Mouse (Mus musculus): Measurements from ENCODE around the gene Zc3h6. TPM values are rescaled to one million over a fixed set of nuclear protein-coding genes. Genes with fewer than 3 reads are reported as not detected.

Zc3h6 gene
- total RNA-seq, 1 experiment, result 0.98 TPM

DNA sequence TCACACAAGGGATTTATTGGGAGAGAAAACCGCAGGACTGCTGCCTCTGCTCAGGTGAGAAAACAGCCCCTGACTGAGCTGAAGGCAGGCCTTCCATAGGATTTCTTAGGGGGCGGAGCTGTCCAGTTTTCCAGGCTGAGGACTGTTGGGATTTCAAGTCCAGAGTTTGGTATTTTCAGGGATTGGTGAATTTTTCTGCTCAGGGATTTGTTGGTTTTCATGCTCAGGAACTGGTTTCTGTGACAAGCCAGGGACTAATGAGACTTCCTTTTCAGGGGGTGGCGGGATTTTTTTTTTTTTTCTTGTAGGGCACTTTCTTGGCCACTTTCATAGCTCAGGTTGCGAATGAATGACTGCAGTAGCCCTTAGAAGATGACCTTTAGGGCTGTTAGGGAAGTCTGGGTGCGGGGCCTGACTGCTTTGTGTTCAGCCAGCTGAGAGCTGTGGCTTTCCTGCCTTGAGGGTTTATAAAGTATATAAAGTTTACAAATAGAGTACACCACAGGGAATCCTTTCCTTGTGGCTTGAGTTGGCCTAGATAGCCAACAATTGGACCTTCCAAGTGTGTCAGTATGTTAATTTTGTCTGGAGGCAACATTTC is 1.6 kb upstream of the Zc3h6 start:
- in situ Hi-C loops (cut with MboI; ENCODE audit: low sequenced_read_pairs in 2 of 2, unreplicated experiment in 2 of 2), result no loop called here
- TF ChIP-seq ZNF384 (IDR thresholded peaks at IDR 0.05; ENCODE audit: low read depth, low read length), result peak; percentile 46; the same call in 1 of the 2 replicates
- no peak for TF ChIP-seq ZC3H11A (IDR thresholded peaks at IDR 0.05; ENCODE audit: borderline replicate concordance, low read depth, low read length)
- TF ChIP-seq HCFC1 (IDR thresholded peaks at IDR 0.05; ENCODE audit: borderline replicate concordance, insufficient read depth, low read length), result no peak
- Histone ChIP-seq H3K36me3 (ENCODE audit: control insufficient read depth, insufficient read depth, low read length, poor library complexity, severe bottlenecking) (no peaks in the 10 kb centered on the region), H3K9ac (ENCODE audit: insufficient read depth, low read depth, low read length, poor library complexity, severe bottlenecking) (no peak overlapping the region), H3K4me3 (ENCODE audit: insufficient read depth in 1 of 2, low read depth in 1 of 2, low read length in 2 of 2, poor library complexity in 1 of 2, severe bottlenecking in 1 of 2) (no peak overlapping the region), H3K9me3 (ENCODE audit: control insufficient read depth, insufficient read depth, low read depth, low read length) (no peaks in the 10 kb centered on the region), H3K4me1 (ENCODE audit: control insufficient read depth in 2 of 2, insufficient read depth in 2 of 2, low read length in 2 of 2, poor library complexity in 1 of 2) (peaks cover 2 to 13% of the 10 kb centered on the region in 2 experiments; a peak in 3 of 4 replicates), H3K27ac (ENCODE audit: insufficient read depth, low read depth, low read length, poor library complexity, severe bottlenecking) (no peak overlapping the region)
- peak; percentile 20 for DNase-seq (ENCODE audit: low read depth, low spot score)

DNA sequence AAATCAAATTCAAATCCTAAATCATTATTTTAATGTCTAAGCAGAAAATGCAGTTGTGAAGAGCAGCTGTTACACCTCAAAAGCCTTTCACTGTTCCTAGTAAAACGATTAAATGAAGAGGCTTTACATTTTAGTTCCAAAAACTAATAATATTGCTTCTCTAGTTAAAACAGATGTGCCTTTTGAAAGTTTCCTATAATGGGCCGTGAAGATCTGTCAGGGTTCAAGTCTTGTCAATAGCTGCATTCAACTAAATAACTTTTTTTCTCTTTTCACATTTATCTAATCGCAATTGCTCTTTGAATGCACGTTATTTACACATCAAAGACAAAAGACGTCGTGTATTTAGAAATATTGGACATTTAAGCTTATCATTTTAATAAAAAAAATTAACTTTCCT is 966 bp upstream of the Zc3h6 start:
- Histone ChIP-seq H3K4me3 (ENCODE audit: insufficient read depth in 1 of 2, low read depth in 1 of 2, low read length in 2 of 2, poor library complexity in 1 of 2, severe bottlenecking in 1 of 2) (peak overlapping the region in 1 of 2 experiments; percentile 99; a peak in 2 of 4 replicates), H3K9ac (ENCODE audit: insufficient read depth, low read depth, low read length, poor library complexity, severe bottlenecking) (no peak overlapping the region), H3K9me3 (ENCODE audit: control insufficient read depth, insufficient read depth, low read depth, low read length) (no peaks in the 10 kb centered on the region), H3K27ac (ENCODE audit: insufficient read depth, low read depth, low read length, poor library complexity, severe bottlenecking) (no peak overlapping the region; the same call in 1 of the 2 replicates), H3K36me3 (ENCODE audit: control insufficient read depth, insufficient read depth, low read length, poor library complexity, severe bottlenecking) (no peaks in the 10 kb centered on the region), H3K4me1 (ENCODE audit: control insufficient read depth in 2 of 2, insufficient read depth in 2 of 2, low read length in 2 of 2, poor library complexity in 1 of 2) (peaks cover 2 to 13% of the 10 kb centered on the region in 2 experiments; a peak in 3 of 4 replicates)
- TF ChIP-seq MAFK (IDR thresholded peaks at IDR 0.05; ENCODE audit: insufficient read depth, low read depth, low read length) (no peak), CHD2 (IDR thresholded peaks at IDR 0.05; ENCODE audit: low read depth, low read length) (no peak), ZC3H11A (IDR thresholded peaks at IDR 0.05; ENCODE audit: borderline replicate concordance, low read depth, low read length) (no peak), ZNF384 (IDR thresholded peaks at IDR 0.05; ENCODE audit: low read depth, low read length) (no peak)
- no peak for DNase-seq (ENCODE audit: low read depth, low spot score)
- in situ Hi-C loops (cut with MboI; ENCODE audit: low sequenced_read_pairs in 2 of 2, unreplicated experiment in 2 of 2), result no loop called here

GRCm38 (mm10) chr2:128967661-128968441 is 649 bp downstream of the Zc3h6 start, which contains the start of gene Gm10762:
Gene Gm10762, minus strand, starts transcription at chr2:128967725.
- Histone ChIP-seq H3K4me1 (ENCODE audit: control insufficient read depth in 2 of 2, insufficient read depth in 2 of 2, low read length in 2 of 2, poor library complexity in 1 of 2) (peaks cover 2 to 13% of the 10 kb centered on the region in 2 experiments; a peak in 3 of 4 replicates), H3K27ac (ENCODE audit: insufficient read depth, low read depth, low read length, poor library complexity, severe bottlenecking) (peak within 1 kb of the TSS; percentile 96), H3K4me3 (ENCODE audit: insufficient read depth in 1 of 2, low read depth in 1 of 2, low read length in 2 of 2, poor library complexity in 1 of 2, severe bottlenecking in 1 of 2) (peak within 1 kb of the TSS; percentile 87 to 99), H3K36me3 (ENCODE audit: control insufficient read depth, insufficient read depth, low read length, poor library complexity, severe bottlenecking) (no peaks in the 10 kb centered on the region), H3K9me3 (ENCODE audit: control insufficient read depth, insufficient read depth, low read depth, low read length) (no peaks in the 10 kb centered on the region), H3K9ac (ENCODE audit: insufficient read depth, low read depth, low read length, poor library complexity, severe bottlenecking) (peak within 1 kb of the TSS; percentile 99)
- TF ChIP-seq ZNF384 (IDR thresholded peaks at IDR 0.05; ENCODE audit: low read depth, low read length) (peak; percentile 99), CHD2 (IDR thresholded peaks at IDR 0.05; ENCODE audit: low read depth, low read length) (peak; percentile 82), MAFK (IDR thresholded peaks at IDR 0.05; ENCODE audit: insufficient read depth, low read depth, low read length) (peak; percentile 28; the same call in 1 of the 2 replicates), ZC3H11A (IDR thresholded peaks at IDR 0.05; ENCODE audit: borderline replicate concordance, low read depth, low read length) (no peak), HCFC1 (IDR thresholded peaks at IDR 0.05; ENCODE audit: borderline replicate concordance, insufficient read depth, low read length) (no peak)
- peak; percentile 58 for DNase-seq (ENCODE audit: low read depth, low spot score)
- in situ Hi-C loops (cut with MboI; ENCODE audit: low sequenced_read_pairs in 2 of 2, unreplicated experiment in 2 of 2), result no loop called here

DNA sequence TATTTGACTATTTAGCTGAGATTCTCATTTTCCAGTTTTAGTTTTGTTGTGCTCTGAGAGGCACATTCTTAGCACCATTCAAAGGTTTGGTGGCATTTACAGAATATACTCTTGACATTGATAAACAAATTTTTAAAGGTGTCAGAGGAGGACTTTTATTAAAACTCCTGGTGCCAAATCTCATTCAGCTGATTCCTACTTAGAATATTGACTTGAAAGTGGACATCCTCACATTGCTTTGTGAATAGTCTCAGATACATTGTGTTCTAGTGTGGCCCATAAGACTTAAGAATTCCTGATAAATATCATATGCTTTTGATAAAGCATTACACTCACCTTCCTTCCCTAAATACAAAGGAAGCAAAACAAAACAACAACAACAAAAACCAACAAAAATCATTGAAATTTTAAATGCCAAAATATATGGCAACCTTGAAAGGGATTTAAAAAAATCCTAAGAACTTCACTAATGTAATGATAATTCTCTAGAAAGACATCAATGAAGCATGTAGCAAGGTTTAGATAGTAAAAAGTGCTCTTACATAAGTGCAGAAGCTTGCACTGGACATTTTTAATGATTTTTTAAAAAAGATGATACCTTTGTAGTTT is 1.4 kb downstream of the Zc3h6 start:
- peak overlapping the region; percentile 96; the same call in 1 of the 2 replicates for H3K27ac ChIP-seq (ENCODE audit: insufficient read depth, low read depth, low read length, poor library complexity, severe bottlenecking)
- H3K36me3 ChIP-seq (ENCODE audit: control insufficient read depth, insufficient read depth, low read length, poor library complexity, severe bottlenecking), result no peaks in the 10 kb centered on the region
- H3K9me3 ChIP-seq (ENCODE audit: control insufficient read depth, insufficient read depth, low read depth, low read length), result no peaks in the 10 kb centered on the region
- H3K9ac ChIP-seq (ENCODE audit: insufficient read depth, low read depth, low read length, poor library complexity, severe bottlenecking), result peak overlapping the region; percentile 99; the same call in 1 of the 2 replicates
- DNase-seq (ENCODE audit: low read depth, low spot score), result no peak
- TF ChIP-seq MAFK (IDR thresholded peaks at IDR 0.05; ENCODE audit: insufficient read depth, low read depth, low read length) (no peak), CHD2 (IDR thresholded peaks at IDR 0.05; ENCODE audit: low read depth, low read length) (no peak), HCFC1 (IDR thresholded peaks at IDR 0.05; ENCODE audit: borderline replicate concordance, insufficient read depth, low read length) (no peak), ZNF384 (IDR thresholded peaks at IDR 0.05; ENCODE audit: low read depth, low read length) (no peak), ZC3H11A (IDR thresholded peaks at IDR 0.05; ENCODE audit: borderline replicate concordance, low read depth, low read length) (no peak)
- peak overlapping the region; percentile 79 to 87 for H3K4me3 ChIP-seq (ENCODE audit: insufficient read depth in 1 of 2, low read depth in 1 of 2, low read length in 2 of 2, poor library complexity in 1 of 2, severe bottlenecking in 1 of 2)
- H3K4me1 ChIP-seq (ENCODE audit: control insufficient read depth in 2 of 2, insufficient read depth in 2 of 2, low read length in 2 of 2, poor library complexity in 1 of 2), result peaks cover 2 to 13% of the 10 kb centered on the region in 2 experiments; a peak in 3 of 4 replicates
- in situ Hi-C loops (cut with MboI; ENCODE audit: low sequenced_read_pairs in 2 of 2, unreplicated experiment in 2 of 2), result no loop called here
